Mouse (Mus musculus): ENCODE measurements at regions not wholly inside any gene's neighbourhood (a gene's known extent, or its start where the extent isn't known, plus 50 kb on each side); places are given as distances from the start of the nearest gene placed in this dataset.

- H3K4me1 ChIP-seq (replicated peaks; ENCODE audit: control insufficient read depth, insufficient read depth, low read length): peaks cover 2% of the 10 kb centered on the region; the same call in 1 of the 2 replicates
- peak overlapping the region; percentile 33 for H3K27ac ChIP-seq (ENCODE audit: low read length)
- H3K9ac ChIP-seq (replicated peaks; ENCODE audit: low read depth, low read length): no peak overlapping the region
- peak; percentile 94 for ATAC-seq
- no peak overlapping the region for H3K4me2 ChIP-seq (ENCODE audit: low read length)
- no peak overlapping the region for H3K4me3 ChIP-seq (replicated peaks; ENCODE audit: low read length)
- H3K27me3 ChIP-seq (replicated peaks; ENCODE audit: control insufficient read depth, insufficient read depth, low read length): no peaks in the 10 kb centered on the region
- no peaks in the 10 kb centered on the region for H3K9me3 ChIP-seq (ENCODE audit: control insufficient read depth, low read length)
- 36% methylated on average over 5 of the region's 5 CpGs for WGBS
- no peaks in the 10 kb centered on the region for H3K36me3 ChIP-seq (ENCODE audit: control insufficient read depth, insufficient read depth)
Measured at GRCm38 (mm10) chr11:66694651-66695266, 169.0 kb upstream of the Shisa6 start.

- Histone ChIP-seq H3K4me2 (ENCODE audit: low read length) (no peak overlapping the region), H3K27ac (ENCODE audit: low read length) (no peak overlapping the region), H3K36me3 (ENCODE audit: control insufficient read depth, insufficient read depth) (no peaks in the 10 kb centered on the region), H3K9me3 (ENCODE audit: control insufficient read depth, low read length) (no peaks in the 10 kb centered on the region), H3K4me1 (replicated peaks; ENCODE audit: control insufficient read depth, insufficient read depth, low read length) (peaks cover 2% of the 10 kb centered on the region; the same call in 1 of the 2 replicates), H3K27me3 (replicated peaks; ENCODE audit: control insufficient read depth, insufficient read depth, low read length) (no peaks in the 10 kb centered on the region), H3K9ac (replicated peaks; ENCODE audit: low read depth, low read length) (no peak overlapping the region), H3K4me3 (replicated peaks; ENCODE audit: low read length) (no peak overlapping the region)
- ATAC-seq: no peak
- 65% methylated on average over 1 of the region's 1 CpGs for WGBS
Measured at GRCm38 (mm10) chr11:66696791-66697190, 171.0 kb upstream of the Shisa6 start.

- H3K27ac ChIP-seq (ENCODE audit: low read length): no peak overlapping the region
- 19% methylated on average over 1 of the region's 1 CpGs for WGBS
- H3K4me2 ChIP-seq (ENCODE audit: low read length): no peak overlapping the region
- H3K9me3 ChIP-seq (ENCODE audit: control insufficient read depth, low read length): no peaks in the 10 kb centered on the region
- no peak overlapping the region for H3K9ac ChIP-seq (replicated peaks; ENCODE audit: low read depth, low read length)
- no peak overlapping the region for H3K4me3 ChIP-seq (replicated peaks; ENCODE audit: low read length)
- peaks cover 3% of the 10 kb centered on the region; the same call in 1 of the 2 replicates for H3K4me1 ChIP-seq (replicated peaks; ENCODE audit: control insufficient read depth, insufficient read depth, low read length)
- no peak for ATAC-seq
- H3K36me3 ChIP-seq (ENCODE audit: control insufficient read depth, insufficient read depth): no peaks in the 10 kb centered on the region
- H3K27me3 ChIP-seq (replicated peaks; ENCODE audit: control insufficient read depth, insufficient read depth, low read length): no peaks in the 10 kb centered on the region
Measured at GRCm38 (mm10) chr11:66745479-66745878, 166.3 kb upstream of the Pirt start.

- H3K27ac ChIP-seq (ENCODE audit: low read length): no peak overlapping the region
- H3K4me3 ChIP-seq (replicated peaks; ENCODE audit: low read length): no peak overlapping the region
- H3K36me3 ChIP-seq (ENCODE audit: control insufficient read depth, insufficient read depth): no peaks in the 10 kb centered on the region
- no peak for ATAC-seq
- H3K9ac ChIP-seq (replicated peaks; ENCODE audit: low read depth, low read length): no peak overlapping the region
- no peak overlapping the region for H3K4me2 ChIP-seq (ENCODE audit: low read length)
- no peaks in the 10 kb centered on the region for H3K9me3 ChIP-seq (ENCODE audit: control insufficient read depth, low read length)
- no peaks in the 10 kb centered on the region for H3K4me1 ChIP-seq (replicated peaks; ENCODE audit: control insufficient read depth, insufficient read depth, low read length)
- 40% methylated on average over 3 of the region's 3 CpGs for WGBS
- no peaks in the 10 kb centered on the region for H3K27me3 ChIP-seq (replicated peaks; ENCODE audit: control insufficient read depth, insufficient read depth, low read length)
Measured at GRCm38 (mm10) chr11:66789997-66790396, 121.8 kb upstream of the Pirt start.

GRCm38 (mm10) chr11:66806887-66807286 is 104.9 kb upstream of the Pirt start:
- ATAC-seq: no peak
- H3K4me1 ChIP-seq (replicated peaks; ENCODE audit: control insufficient read depth, insufficient read depth, low read length): no peaks in the 10 kb centered on the region
- no peaks in the 10 kb centered on the region for H3K27me3 ChIP-seq (replicated peaks; ENCODE audit: control insufficient read depth, insufficient read depth, low read length)
- H3K4me2 ChIP-seq (ENCODE audit: low read length): no peak overlapping the region
- no peak overlapping the region for H3K27ac ChIP-seq (ENCODE audit: low read length)
- no peak overlapping the region for H3K4me3 ChIP-seq (replicated peaks; ENCODE audit: low read length)
- no peak overlapping the region for H3K9ac ChIP-seq (replicated peaks; ENCODE audit: low read depth, low read length)
- H3K36me3 ChIP-seq (ENCODE audit: control insufficient read depth, insufficient read depth): no peaks in the 10 kb centered on the region
- WGBS: 91% methylated on average over 5 of the region's 5 CpGs
- H3K9me3 ChIP-seq (ENCODE audit: control insufficient read depth, low read length): no peaks in the 10 kb centered on the region

- H3K27ac ChIP-seq (ENCODE audit: low read length): no peak overlapping the region
- peaks cover 5% of the 10 kb centered on the region for H3K4me1 ChIP-seq (replicated peaks; ENCODE audit: control insufficient read depth, insufficient read depth, low read length)
- no peaks in the 10 kb centered on the region for H3K9me3 ChIP-seq (ENCODE audit: control insufficient read depth, low read length)
- H3K4me2 ChIP-seq (ENCODE audit: low read length): no peak overlapping the region
- H3K36me3 ChIP-seq (ENCODE audit: control insufficient read depth, insufficient read depth): no peaks in the 10 kb centered on the region
- no peak overlapping the region for H3K9ac ChIP-seq (replicated peaks; ENCODE audit: low read depth, low read length)
- 62% methylated on average over 5 of the region's 5 CpGs for WGBS
- no peak for ATAC-seq
- no peaks in the 10 kb centered on the region for H3K27me3 ChIP-seq (replicated peaks; ENCODE audit: control insufficient read depth, insufficient read depth, low read length)
- no peak overlapping the region for H3K4me3 ChIP-seq (replicated peaks; ENCODE audit: low read length)
Measured at GRCm38 (mm10) chr11:66813310-66813709, 98.5 kb upstream of the Pirt start.

- Histone ChIP-seq H3K4me2 (ENCODE audit: low read length) (no peak overlapping the region), H3K36me3 (ENCODE audit: control insufficient read depth, insufficient read depth) (no peaks in the 10 kb centered on the region), H3K9me3 (ENCODE audit: control insufficient read depth, low read length) (no peaks in the 10 kb centered on the region), H3K4me3 (replicated peaks; ENCODE audit: low read length) (no peak overlapping the region), H3K9ac (replicated peaks; ENCODE audit: low read depth, low read length) (no peak overlapping the region), H3K4me1 (replicated peaks; ENCODE audit: control insufficient read depth, insufficient read depth, low read length) (peaks cover 5% of the 10 kb centered on the region), H3K27me3 (replicated peaks; ENCODE audit: control insufficient read depth, insufficient read depth, low read length) (no peaks in the 10 kb centered on the region), H3K27ac (ENCODE audit: low read length) (no peak overlapping the region)
- 49% methylated on average over 4 of the region's 4 CpGs for WGBS
- ATAC-seq: no peak
Measured at GRCm38 (mm10) chr11:66813731-66814130, 98.0 kb upstream of the Pirt start.

GRCm38 (mm10) chr11:66835864-66836263 is 75.9 kb upstream of the Pirt start:
- Histone ChIP-seq H3K27ac (ENCODE audit: low read length) (no peak overlapping the region), H3K4me3 (replicated peaks; ENCODE audit: low read length) (no peak overlapping the region), H3K4me1 (replicated peaks; ENCODE audit: control insufficient read depth, insufficient read depth, low read length) (no peaks in the 10 kb centered on the region), H3K4me2 (ENCODE audit: low read length) (no peak overlapping the region), H3K27me3 (replicated peaks; ENCODE audit: control insufficient read depth, insufficient read depth, low read length) (no peaks in the 10 kb centered on the region), H3K36me3 (ENCODE audit: control insufficient read depth, insufficient read depth) (no peaks in the 10 kb centered on the region), H3K9me3 (ENCODE audit: control insufficient read depth, low read length) (no peaks in the 10 kb centered on the region), H3K9ac (replicated peaks; ENCODE audit: low read depth, low read length) (no peak overlapping the region)
- no peak for ATAC-seq
- WGBS: 87% methylated on average over 5 of the region's 5 CpGs

- Histone ChIP-seq H3K4me3 (replicated peaks; ENCODE audit: low read length) (no peak overlapping the region), H3K4me2 (ENCODE audit: low read length) (no peak overlapping the region), H3K9me3 (ENCODE audit: control insufficient read depth, low read length) (no peaks in the 10 kb centered on the region), H3K9ac (replicated peaks; ENCODE audit: low read depth, low read length) (no peak overlapping the region), H3K27ac (ENCODE audit: low read length) (no peak overlapping the region), H3K4me1 (replicated peaks; ENCODE audit: control insufficient read depth, insufficient read depth, low read length) (no peaks in the 10 kb centered on the region), H3K36me3 (ENCODE audit: control insufficient read depth, insufficient read depth) (no peaks in the 10 kb centered on the region), H3K27me3 (replicated peaks; ENCODE audit: control insufficient read depth, insufficient read depth, low read length) (no peaks in the 10 kb centered on the region)
- WGBS: 55% methylated on average over 2 of the region's 2 CpGs
- no peak for ATAC-seq
Measured at GRCm38 (mm10) chr11:66836633-66837380, 75.0 kb upstream of the Pirt start.
